Mouse (Mus musculus) liver (tissue): Measurements from ENCODE around the gene Klf15.

Source experiments
- DNase-seq: peaks from one replicate; pipeline ENCODE4 v3.0.0-alpha.2; 2020; ENCODE audit warnings: mixed read lengths

Klf15 gene

DNA sequence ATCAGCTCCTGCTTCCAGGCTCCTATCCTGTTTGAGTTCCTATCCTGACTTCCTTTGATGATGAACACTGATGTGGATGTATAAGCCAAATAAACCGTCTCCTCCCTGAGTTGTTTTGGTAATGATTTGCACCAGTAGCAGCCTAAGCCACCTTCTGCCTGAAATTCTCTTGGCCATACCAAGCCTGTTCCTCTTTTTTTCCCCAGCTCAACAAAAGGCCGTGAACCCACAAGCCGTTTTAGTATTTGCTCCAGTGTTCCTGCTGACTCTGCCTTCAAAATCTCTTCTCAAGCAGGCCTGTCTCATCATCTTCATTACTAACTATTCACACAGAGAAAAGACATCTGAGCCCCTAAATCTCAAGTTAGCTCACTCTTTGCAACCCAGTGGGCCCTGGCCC, 31.8 kb downstream of the Klf15 start:
- no peak for DNase-seq

DNA sequence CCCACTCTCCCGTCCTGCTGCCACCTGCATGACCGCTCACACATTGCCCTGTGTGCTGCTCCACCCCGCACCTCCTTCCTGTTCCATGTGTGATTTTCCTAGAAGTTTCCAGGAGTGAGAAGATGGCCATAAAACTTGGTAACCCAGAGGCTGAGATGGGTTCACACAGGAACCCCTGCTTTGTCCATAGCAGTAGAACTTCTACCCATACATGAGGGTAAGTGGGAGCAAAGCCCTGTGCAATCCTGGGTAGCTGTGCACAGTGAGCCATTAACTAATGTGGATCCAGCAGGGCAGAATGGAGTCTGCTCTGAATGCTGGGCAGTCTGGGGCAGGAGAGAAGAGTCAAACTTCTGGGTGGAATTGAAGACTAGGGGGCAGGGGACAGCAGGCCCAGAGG, 32.2 kb downstream of the Klf15 start:
- no peak for DNase-seq

DNA sequence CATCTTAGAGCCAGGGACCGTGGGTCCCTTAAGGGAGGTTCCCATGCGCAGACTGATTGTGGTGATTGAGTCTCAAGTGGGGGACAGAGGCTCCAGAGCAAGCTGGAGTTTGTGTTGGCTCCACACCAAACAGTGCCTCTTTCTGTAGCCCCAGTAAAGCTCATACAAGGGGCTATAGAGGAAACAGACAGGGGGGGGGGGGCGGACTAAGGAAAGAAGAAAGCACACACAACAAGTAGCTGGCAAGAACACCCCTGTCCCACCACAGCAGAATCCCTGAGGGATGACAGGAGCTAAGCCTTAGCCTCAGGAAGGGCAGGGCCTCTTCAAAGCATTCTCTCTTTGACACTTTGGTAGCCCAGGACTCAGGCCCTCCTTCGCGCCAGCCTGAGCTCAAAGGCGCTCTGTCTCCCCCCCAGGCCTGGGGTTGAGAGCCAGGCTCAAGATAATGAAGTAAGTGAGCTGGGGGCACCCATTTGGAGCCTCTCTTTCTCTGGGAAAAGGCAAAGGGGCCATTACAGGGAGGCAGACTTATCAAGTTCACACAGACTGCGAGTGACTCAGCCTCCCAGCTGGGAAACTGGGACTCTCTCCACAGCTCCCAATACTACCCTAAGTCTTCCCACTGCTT, 33.0 kb downstream of the Klf15 start:
- DNase-seq = no peak

DNA sequence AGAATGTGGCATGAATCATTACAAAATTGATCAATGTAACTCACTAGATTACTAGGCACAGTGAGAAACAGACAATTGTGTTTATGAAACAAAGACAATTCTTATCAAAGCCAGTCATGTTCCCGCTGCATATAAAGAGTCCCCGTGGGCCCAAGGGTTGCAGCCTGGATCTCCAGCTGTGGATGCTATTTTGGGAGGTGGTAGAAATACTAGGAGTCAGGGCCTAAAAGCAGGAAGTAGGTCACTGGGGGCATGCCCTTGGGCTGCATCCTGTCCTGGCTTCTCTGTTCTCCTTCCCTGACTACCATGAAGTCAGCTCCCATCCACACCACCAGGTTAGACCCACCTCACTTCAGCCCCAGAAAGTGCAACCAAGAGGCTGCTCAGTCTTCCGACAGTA, 33.8 kb downstream of the Klf15 start:
- no peak for DNase-seq

DNA sequence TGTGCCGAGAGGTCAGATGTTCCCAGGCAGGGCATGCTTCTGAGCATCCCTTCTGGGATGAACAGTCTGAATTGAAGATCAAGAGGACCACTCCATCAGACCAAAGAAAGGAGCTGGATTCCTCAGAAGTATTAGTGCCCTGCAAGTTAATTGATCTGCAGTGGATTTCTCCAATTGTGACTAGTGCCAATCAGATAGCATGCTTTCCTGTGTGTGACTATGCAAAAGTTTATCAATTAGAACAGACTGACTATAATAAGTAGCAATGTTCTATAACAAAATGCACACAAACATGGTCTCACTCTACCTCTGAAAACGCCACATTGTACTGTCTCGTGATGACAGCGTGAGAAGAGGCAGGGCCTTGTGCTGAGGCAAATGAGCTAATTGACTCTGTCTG, 37.1 kb downstream of the Klf15 start:
- no peak for DNase-seq

DNA sequence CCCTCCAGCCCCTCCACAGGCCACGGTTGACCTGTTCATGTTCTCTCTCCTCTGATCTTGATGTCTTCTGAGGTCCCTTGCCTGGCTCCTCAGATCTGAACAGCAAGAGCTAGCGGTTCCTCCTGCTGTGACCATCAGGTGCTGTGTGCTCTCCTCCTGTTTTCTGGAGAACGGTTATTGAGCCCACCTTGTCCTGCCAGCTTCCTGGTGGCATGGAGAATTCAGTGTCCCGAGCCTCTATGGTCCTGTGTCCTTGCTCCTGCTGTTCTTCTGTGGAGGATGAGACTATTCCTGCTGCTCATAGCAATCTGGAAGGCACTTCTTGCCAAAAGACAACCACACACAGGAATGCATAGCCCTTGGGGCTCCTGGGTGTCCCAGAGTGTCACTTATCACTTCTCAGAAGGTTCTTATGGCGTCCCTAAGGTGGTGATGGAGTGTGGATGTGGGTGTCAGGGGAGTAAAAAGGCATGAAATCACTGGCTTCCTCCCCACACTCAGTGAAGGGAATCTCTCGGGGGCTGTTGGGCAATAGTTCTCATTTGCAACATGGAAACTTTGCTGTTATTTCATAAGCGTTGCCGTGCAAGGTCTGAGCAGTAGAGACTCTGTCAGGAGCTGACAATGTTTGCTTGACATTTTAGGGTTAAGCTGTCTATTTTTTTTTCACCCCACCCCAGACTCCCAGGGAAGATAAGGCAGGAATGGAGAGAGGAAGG, 39.0 kb downstream of the Klf15 start:
- DNase-seq = no peak

DNA sequence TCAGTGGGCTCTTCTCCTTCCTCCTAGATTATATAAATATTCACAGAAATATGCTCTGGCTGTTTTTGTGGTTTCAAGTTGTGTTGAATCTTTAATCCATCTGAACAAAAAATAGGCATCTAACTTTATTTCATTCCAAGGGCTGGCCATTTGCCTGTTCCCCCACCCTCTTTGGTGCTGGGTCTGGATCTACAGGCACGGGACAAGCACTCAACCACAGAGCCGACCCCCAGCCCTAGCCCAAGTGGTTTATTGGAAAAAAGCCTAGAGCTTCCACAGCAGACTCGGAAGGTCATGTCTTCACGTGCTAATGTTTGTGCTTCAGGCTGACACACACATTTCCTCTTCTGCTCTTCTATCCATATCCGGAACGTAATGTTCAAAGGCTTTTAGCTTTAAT, 43.5 kb downstream of the Klf15 start:
- DNase-seq = no peak

DNA sequence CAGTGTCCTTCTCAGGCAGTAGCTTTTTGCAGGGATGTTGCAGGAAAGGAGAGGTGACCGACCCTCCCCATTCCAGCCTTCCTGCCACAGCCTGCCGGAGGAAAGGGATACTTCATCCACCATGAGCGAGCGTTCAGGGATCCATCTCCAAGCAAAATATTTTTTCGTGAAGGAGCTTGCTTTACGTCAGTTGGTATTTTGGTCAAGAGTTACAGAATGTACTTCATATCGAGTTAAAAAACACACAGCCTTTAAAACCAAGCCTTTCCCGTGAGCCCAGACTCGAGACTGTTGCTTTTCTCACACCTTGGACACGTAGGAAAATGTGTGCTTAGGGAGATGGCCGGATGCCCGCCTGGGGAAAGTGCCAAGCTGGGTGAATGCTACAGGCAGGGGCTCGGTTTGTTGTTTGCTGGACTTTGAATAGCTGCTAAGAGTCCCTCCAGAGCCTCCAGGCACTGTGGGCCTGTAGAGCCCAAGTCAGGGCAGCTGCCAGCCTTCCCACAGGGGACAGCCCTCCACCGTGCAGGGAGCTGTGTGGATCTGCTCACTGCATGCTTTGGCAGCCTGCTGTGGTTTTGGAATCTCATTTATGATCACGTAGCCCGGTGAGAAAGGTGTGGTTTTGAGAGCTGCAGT, 44.4 kb downstream of the Klf15 start:
- DNase-seq = no peak

DNA sequence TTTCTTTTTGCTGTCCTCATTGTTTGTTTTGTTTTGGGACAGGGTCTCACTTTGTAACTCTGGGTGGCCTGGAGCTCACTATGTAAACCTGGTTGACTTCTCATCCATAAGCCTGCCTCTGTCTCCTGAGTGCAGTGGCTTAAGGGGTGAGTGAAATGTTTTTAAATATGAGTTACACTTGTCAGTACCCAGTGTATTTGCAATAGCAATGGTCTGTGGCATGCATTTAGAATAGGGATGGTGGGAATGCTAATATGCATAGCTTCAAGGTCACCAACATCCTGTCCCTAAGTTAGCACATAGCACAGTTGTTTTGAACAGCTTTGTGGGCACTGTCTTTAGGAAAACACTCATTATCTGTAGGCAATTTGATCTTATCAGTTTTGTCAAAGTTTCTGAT, 45.1 kb downstream of the Klf15 start:
- no peak for DNase-seq

DNA sequence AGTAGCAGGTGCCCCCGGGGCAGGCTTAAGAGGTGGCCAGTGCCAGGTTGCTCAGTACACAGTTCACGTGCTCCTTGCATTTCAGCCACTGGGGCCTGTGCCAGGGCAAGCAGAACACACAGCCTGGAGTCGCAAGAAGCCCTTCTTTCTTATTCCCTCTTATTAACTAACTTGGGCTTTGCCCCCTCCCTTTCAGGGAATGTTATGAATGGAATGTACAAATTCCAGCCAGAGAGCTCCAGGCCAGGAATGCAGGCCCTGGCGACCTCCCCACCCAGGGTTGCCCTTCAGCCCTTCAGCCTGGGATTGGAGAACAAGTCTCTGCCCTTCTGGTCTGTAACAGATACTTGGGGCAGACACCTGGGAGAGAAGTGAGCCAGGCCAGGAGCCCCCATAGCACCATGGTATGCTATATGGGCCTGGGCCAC, 45.8 kb downstream of the Klf15 start:
- no peak for DNase-seq

DNA sequence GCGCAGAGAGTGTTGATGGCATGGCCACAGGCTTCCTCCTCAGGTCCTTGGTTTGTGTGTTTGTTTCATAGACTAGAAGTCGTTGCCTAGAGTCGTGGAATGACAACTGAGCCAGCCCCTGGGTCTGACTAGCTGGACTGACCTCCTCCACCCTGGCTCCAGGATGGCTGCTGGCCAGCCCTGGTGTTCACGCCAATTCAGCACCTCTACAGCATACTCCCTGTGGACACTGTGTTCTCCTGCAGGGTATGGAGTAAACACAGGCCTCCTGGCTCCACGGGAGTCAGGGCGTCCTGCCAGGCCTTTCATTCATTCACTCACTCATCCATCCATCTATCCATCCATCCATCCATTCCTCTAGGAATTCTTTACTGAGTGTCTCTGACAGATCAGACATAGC, 46.7 kb downstream of the Klf15 start:
- no peak for DNase-seq

DNA sequence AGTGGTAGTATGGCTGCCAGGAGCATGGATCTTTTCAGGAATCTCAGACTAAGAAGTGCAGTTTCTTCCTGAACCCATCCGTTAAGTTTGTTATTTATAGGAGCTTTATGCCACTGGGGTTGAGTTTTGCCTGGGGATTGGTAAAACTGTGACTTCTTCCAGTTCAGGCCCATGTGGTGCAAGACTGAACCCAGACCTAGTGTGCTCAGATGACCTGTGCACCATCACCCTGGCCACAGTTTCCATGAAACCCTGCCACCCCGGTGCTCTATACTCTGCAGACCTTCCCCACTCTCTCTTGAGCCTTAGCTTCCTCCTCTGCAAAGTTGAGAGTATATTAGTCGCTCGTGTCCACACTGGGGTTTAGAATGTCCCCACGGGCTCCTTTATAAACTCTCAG, 50.0 kb downstream of the Klf15 start:
- no peak for DNase-seq

DNA sequence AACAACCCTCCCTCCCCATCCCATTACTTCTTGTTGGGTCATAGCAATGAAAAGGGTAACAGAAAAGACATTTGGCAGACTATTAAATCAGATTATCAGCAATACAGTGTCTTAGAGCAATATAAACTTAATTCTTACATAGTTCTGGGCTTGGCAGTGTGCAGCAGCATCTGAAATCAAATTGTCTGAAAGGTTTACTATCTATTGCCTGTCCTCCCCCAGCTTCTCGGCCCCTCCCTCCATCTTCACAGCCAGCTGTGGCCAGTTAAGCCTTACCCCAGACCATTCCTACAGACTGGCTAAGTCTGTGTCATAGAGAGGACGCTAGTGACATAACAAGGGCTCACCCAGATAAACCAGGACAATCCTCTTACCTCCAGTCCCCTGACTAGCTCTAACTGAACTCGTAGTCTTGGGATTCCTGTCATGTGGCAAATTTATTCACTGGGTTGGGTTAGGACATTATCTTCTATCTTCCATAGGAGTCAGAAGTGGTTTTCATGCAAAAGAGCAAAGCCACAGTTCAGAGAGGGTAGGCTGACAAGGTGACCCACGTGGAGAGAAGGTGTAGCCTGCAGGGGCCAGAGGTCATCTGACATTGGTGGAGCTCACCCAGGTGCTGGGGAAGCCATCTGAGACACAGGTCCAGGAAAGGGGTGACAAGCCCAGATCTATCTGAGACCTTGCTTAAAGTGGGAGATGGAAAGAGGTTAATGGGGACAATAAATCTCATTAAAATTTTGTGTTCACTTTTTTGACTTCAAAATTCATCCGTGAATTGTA, 50.9 kb downstream of the Klf15 start:
- DNase-seq = no peak

DNA sequence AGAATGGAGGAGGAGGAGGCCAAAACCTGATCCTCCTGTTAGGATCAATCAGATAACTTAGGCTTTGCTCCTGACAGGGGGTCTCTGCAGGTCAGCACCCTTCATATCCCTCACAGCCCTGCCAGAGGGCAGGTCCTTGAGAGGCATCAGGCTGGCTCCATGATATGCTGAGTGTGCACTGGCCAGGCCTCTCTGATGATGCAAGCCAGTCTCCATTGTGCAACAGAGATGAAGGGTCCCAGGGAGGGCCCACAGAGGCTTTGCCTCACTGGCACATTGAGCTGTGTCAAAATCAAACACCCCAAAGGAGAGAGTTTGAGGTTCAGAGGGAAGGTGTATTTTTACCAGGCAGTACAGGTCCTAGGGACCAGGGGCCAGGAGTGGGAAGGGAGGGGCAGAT, 52.0 kb downstream of the Klf15 start:
- DNase-seq = peak; percentile 29

DNA sequence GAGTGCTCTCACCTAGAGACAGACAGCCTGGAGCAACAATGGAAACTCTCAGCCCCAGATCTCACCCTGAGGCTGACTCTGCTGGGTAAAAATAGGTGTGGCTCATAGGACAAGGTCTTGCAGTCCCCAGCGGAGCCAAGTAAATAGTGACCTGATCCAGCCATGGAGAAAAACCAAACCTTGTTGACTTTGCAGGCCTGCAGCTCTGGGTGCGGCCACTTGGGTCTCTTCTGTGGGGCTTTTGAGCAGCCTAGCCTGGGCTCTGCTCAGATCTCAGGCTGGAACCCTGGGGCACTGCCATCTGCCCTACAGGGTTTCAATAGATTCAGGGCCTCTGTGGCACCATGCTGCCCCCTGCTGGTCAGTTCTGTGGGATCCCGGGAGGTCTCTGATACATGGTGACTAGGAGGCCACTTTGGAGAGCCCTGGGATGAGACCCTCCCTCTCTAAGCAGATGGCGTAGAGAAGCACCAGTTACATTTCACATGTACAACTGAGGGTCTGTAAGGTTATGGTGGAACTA, 52.6 kb downstream of the Klf15 start:
- peak; percentile 70 for DNase-seq

DNA sequence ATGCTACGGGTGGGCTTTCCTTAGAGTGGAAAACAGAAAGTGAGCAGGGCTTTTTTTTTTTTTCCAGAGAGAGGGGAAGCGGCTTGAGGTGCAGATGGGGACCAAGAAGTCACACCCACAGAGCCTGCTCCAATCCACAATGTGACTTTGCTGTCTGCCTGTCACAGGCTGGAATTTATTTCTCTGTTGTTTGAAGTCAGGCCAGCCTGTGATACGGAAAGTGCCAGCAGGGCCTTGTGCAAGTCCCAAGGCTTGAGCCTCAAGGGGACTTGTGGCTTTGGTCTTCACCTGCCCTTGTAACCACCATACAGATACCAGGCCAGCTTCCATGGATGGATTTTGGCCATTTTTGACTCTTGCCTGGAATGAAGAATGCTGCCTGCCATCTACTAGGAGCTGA, 56.5 kb downstream of the Klf15 start:
- no peak for DNase-seq

DNA sequence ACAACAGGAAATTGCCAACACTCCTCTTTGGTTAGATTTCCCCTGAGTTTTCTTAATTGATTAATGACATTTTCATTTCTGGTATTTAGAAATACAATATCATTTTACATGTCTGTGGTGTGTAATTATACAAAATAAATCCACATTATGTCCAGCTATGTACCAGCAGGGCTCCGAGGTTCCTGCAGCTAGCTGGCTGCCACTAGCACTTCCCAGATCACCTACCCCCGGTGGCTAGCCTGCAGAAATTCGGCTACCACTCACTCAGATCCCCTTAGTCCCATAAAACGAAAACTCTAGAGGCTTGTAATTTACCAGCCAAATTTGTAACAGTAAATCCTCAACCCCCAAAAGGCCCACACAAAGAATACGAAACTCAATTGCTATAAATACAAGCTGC, 57.0 kb downstream of the Klf15 start:
- no peak for DNase-seq
